Mouse (Mus musculus) midbrain, embryonic 14.5 days (tissue): ENCODE measurements around the gene Clrn1. TPM values are rescaled to one million over a fixed set of nuclear protein-coding genes. Genes with fewer than 3 reads are reported as not detected.

Experiments
- ATAC-seq: fragments of 200-750 bp; cut with Nextera tagmentation; 2 replicates; pipeline ENCODE4 v1.8.0; 2017; ENCODE audit warnings: moderate number of reproducible peaks, moderate library complexity; ENCODE audit not compliant: low FRiP score, low TSS enrichment
- DNase-seq: peaks from one replicate; pipeline ENCODE4 v3.0.0-alpha.2; 2015
- H3K27ac ChIP-seq: fragments of 300-500 bp; sonication (generic); replicated peaks from 2 replicates; pipeline ENCODE4 v1.5.1; 2014; ENCODE audit warnings: mild to moderate bottlenecking, low read depth, low read length, moderate library complexity
- H3K27me3 ChIP-seq: fragments of 300-500 bp; sonication (generic); 2 replicates; pipeline ENCODE4 v1.6.1; 2014; ENCODE audit warnings: low read length, control low read depth, mixed read lengths; ENCODE audit not compliant: control insufficient read depth, insufficient read depth
- H3K36me3 ChIP-seq: fragments of 300-500 bp; sonication (generic); 2 replicates; pipeline ENCODE4 v1.6.1; 2014; ENCODE audit warnings: low read length, control low read depth; ENCODE audit not compliant: control insufficient read depth, insufficient read depth
- H3K4me1 ChIP-seq: fragments of 300-500 bp; sonication (generic); 2 replicates; pipeline ENCODE4 v1.6.1; 2014; ENCODE audit warnings: mild to moderate bottlenecking, antibody characterized with exemption, low read length, control low read depth; ENCODE audit not compliant: control insufficient read depth, insufficient read depth
- H3K4me2 ChIP-seq: fragments of 300-500 bp; sonication (generic); 2 replicates; pipeline ENCODE4 v1.6.1; 2014; ENCODE audit warnings: mild to moderate bottlenecking, low read length, moderate library complexity
- H3K4me3 ChIP-seq: fragments of 300-500 bp; sonication (generic); replicated peaks from 2 replicates; pipeline ENCODE4 v1.5.1; 2014; ENCODE audit warnings: low read depth, low read length
- H3K9ac ChIP-seq: fragments of 300-500 bp; sonication (generic); replicated peaks from 2 replicates; pipeline ENCODE4 v1.6.1; 2014; ENCODE audit warnings: mild to moderate bottlenecking, low read length, moderate library complexity
- H3K9me3 ChIP-seq: fragments of 300-500 bp; sonication (generic); 2 replicates; pipeline ENCODE4 v1.6.1; 2016; ENCODE audit warnings: low read length, control low read depth, mixed read lengths; ENCODE audit not compliant: control insufficient read depth
- WGBS: fragments of 180-500 bp; shearing (Covaris S2); extraction: QIAGEN DNeasy Blood & Tissue Kit; methylation state at CpG from one replicate; pipeline ENCODE4 v1.1.7; 2014; 5-methylcytosine and 5-hydroxymethylcytosine counted together
- polyA plus RNA-seq: library from polyadenylated mRNA; unstranded; fragments of >200 nt; fragmentation: Nextera tagmentation; extraction: Ambion mirVana; gene quantifications from 2 replicates; pipeline ENCODE4 v1.2.1, GENCODE M21; 2014

Clrn1 gene
- polyA plus RNA-seq, 1 experiment from 2014 or later: 0.63 TPM

DNA sequence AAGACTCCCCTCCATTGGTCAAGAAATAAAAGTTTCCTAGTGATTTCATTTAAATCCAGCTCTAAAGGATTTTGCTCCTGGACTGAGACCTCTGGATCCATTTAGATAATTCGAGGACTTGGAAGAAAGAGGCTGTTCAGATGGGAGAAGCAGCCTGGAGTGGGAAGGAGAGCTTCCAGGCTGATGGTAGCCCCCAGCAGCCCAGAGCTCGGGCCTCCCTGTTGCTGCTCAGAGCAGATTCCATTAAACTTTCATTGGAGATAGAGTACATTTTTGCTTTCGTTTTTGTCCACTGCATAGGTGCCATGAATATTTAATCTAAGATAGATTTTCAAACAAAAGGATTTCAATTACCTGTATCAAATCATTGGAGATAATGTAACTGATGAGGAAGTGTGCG is 62.9 kb downstream of the Clrn1 start, which contains the start of gene Mindy4b-ps:
Mindy4b-ps (minus strand) TSS at position 101 of the 400 bp plus-strand sequence.
- Histone ChIP-seq H3K27ac (no peak within 1 kb of the TSS), H3K9ac (no peak within 1 kb of the TSS), H3K4me1 (0 out of 2 replicates have a peak, but pooled peaks cover 4% of the 10 kb centered on the region), H3K4me2 (no peak within 1 kb of the TSS), H3K36me3 (no peaks in the 10 kb centered on the region), H3K27me3 (peaks cover 25% of the 10 kb centered on the region), H3K4me3 (no peak within 1 kb of the TSS), H3K9me3 (no peaks in the 10 kb centered on the region)
- ATAC-seq: no peak
- WGBS: 61% methylated on average over 4 of the region's 4 CpGs
- no peak for DNase-seq

DNA sequence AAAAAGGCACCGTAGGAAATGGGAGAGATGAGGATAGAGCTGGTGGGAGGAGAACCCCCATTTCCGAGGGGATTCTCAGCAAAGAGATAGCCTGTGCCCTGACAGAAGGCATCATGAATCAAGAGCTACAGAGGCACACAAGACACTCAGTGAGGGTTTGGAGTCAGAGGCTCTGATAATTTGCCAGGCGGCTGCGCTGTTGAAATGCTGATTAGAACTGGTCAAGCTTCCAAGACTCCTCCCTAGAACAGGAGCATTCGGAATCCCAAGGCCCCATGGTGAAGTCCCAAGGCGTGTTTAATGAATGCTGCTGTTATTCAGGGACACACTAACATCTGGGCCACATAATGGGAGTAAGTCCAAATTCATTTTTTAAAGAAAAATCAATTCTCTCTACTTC is 67.8 kb downstream of the Clrn1 start:
- ATAC-seq: no peak

DNA sequence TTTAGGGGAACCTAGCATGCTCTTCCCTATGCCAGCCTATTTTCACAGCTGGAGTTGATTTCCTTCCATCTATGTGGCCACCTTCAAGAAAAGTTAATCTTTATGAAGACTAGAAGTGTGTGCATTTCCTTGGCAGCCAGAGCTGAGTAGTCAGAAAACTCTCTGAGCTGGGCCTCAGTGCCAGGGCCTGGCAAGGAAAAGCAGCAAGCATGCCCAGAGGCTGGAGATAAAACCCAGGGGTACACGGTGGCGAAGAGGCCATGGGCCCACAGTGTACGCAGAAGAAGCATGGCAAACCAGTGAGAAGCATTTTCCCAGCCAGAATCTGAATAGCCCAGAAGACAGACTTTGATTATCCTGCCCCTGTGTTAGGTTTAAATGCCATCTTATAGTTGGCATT is 70.9 kb downstream of the Clrn1 start:
- Histone ChIP-seq H3K4me2 (no peak overlapping the region), H3K27ac (no peak overlapping the region), H3K9ac (no peak overlapping the region), H3K4me3 (no peak overlapping the region), H3K9me3 (no peaks in the 10 kb centered on the region), H3K36me3 (no peaks in the 10 kb centered on the region), H3K4me1 (peaks cover 7% of the 10 kb centered on the region; the same call in 1 of the 2 replicates), H3K27me3 (peaks cover 12% of the 10 kb centered on the region; the same call in 1 of the 2 replicates)
- ATAC-seq (no peak), DNase-seq (no peak)
- 89% methylated on average over 3 of the region's 3 CpGs for WGBS

More for the DNA sequence above, 67.8 kb downstream of the Clrn1 start:
- no peak overlapping the region for H3K27ac ChIP-seq
- no peak overlapping the region for H3K9ac ChIP-seq
- no peak overlapping the region for H3K4me3 ChIP-seq
- no peak overlapping the region for H3K4me2 ChIP-seq
- no peaks in the 10 kb centered on the region for H3K36me3 ChIP-seq
- 19% methylated on average over 6 of the region's 6 CpGs for WGBS
- H3K9me3 ChIP-seq: no peaks in the 10 kb centered on the region
- H3K4me1 ChIP-seq: no peaks in the 10 kb centered on the region
- DNase-seq: peak; percentile 53
- peaks cover 22% of the 10 kb centered on the region for H3K27me3 ChIP-seq

DNA sequence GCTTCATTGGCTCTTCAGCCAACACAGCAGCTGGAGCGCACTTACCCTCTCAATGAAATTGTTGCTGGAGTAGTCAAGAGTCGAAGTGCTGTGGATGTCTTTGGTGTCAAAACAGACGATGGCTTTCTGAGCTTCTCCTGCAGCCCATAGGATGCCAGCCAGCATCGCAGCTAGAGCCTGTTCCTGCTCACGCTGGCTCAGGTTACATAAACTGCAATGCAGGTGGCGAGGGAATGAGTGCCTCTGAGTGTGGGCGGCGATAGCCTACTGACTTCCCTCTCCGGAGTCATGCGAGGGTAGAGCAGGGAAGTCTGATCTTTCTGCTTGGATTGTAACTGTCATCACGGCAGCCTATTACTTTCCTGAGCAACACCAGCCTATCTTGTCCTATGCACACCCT is 74.8 kb downstream of the Clrn1 start:
- H3K9ac ChIP-seq: no peak overlapping the region
- H3K27ac ChIP-seq: no peak overlapping the region
- no peaks in the 10 kb centered on the region for H3K36me3 ChIP-seq
- H3K9me3 ChIP-seq: no peaks in the 10 kb centered on the region
- 72% methylated on average over 11 of the region's 11 CpGs for WGBS
- no peak overlapping the region for H3K4me2 ChIP-seq
- H3K27me3 ChIP-seq: no peaks in the 10 kb centered on the region
- ATAC-seq (no peak), DNase-seq (no peak)
- H3K4me3 ChIP-seq: no peak overlapping the region
- peaks cover 9% of the 10 kb centered on the region; the same call in 1 of the 2 replicates for H3K4me1 ChIP-seq

DNA sequence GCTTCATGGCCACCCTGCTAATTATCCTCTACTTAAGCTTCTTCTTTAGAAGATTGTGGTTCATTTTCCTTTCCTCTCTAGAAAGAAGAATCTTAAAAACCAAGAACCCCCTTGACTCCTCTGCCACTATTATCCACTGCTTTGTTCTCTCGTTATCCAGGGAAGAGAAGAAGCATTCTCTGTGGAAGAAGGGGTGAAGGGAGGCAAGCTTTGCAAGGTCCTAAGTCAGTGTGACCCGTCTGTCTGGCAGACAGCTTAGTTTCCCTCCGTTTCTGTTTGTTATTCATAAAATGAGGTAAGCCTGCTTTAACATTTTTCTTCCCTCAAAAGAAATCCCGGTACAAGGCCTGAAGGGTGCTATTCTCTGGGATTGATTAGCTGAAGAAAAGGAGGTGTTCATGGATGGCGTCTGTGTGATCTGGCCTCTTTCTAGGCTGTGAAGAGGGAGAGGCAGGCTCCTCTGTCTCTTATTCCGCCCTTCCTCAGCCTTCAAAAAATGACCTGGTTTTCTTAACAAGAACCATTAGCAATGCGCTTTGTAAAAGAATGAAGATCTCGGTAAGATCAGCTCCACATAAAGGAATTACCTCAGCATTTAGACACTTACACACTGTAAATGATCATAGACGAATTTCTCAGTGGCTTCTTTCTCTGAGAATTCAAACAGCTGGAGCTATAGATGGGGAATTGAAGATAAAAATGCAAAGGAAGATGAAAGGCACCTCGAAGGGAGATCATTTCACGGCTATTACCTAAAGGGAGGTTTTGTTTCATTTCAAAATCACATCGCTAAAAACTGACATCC is 75.8 kb downstream of the Clrn1 start:
- no peaks in the 10 kb centered on the region for H3K9me3 ChIP-seq
- H3K4me2 ChIP-seq: no peak overlapping the region
- H3K27ac ChIP-seq: 0 out of 2 replicates have a peak overlapping the region, but pooled peaks have one; percentile 22
- peaks cover 9% of the 10 kb centered on the region; the same call in 1 of the 2 replicates for H3K4me1 ChIP-seq
- no peaks in the 10 kb centered on the region for H3K27me3 ChIP-seq
- 25% methylated on average over 12 of the region's 12 CpGs for WGBS
- ATAC-seq (no peak; the same call in 1 of the 2 replicates), DNase-seq (peak; percentile 31)
- H3K4me3 ChIP-seq: no peak overlapping the region
- H3K36me3 ChIP-seq: no peaks in the 10 kb centered on the region
- H3K9ac ChIP-seq: no peak overlapping the region

DNA sequence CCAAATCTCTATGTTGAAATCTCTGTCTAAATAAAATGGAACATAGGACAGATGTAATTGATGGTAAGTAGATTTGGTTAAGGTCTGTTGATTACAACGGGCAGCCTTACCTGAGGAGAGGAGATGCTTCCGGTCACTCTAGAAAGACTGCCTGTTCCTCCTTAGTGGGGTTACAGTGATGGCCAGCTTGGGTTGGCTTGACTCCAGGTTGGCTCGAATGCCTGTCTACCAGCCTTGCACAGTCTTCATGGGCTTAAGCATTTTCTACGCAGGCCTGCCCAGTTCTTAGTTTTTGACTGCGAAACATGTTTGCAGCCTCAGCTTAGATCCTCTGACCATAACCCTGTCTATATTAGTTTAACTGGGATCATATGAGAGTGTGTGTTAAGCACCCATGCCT is 76.5 kb downstream of the Clrn1 start:
- WGBS: 87% methylated on average over 5 of the region's 5 CpGs
- H3K27ac ChIP-seq: 0 out of 2 replicates have a peak overlapping the region, but pooled peaks have one; percentile 13
- H3K9me3 ChIP-seq: no peaks in the 10 kb centered on the region
- H3K4me2 ChIP-seq: no peak overlapping the region
- H3K36me3 ChIP-seq: no peaks in the 10 kb centered on the region
- no peak for ATAC-seq
- H3K9ac ChIP-seq: no peak overlapping the region
- DNase-seq: no peak
- H3K4me1 ChIP-seq: peaks cover 9% of the 10 kb centered on the region; the same call in 1 of the 2 replicates
- no peaks in the 10 kb centered on the region for H3K27me3 ChIP-seq
- H3K4me3 ChIP-seq: no peak overlapping the region

DNA sequence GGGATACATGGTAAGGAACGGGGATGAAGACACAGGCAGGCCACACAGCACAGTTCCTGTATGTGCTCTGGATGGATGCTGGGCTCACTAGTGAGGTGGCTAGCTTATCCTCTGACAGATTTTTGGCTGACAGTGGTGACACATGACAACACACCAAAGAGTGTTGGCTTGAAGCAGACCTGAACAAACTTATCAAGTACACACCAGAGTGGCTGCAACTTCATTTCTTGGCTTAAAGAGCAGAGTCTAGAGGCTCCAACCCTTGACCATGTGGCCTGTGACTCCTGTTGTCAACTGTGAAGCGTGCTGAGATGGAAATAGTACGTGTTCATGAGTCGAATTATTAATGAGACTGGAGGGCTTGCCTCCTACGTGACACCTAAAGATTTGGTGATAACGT is 80.4 kb downstream of the Clrn1 start:
- 90% methylated on average over 6 of the region's 6 CpGs for WGBS
- H3K4me3 ChIP-seq: no peak overlapping the region

DNA sequence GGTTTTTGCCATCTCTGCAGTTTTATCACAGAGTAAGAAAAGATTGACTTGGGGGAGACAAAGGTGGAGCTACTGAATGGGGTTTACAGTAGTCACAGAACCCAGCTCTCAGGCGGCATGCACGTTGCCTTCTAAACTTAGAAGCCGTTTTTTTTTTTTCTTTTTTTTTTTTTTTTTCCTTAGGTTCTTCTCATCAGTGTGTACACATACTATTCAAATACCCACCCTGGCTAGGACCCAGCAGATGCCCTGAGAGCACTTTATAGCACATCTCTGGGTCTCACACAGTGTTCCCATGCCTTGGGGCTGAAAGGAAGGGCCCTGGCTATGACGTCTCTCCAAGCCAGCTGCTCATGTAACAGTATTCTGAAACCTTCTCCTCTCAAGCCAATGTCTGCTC is 86.5 kb downstream of the Clrn1 start:
- H3K9ac ChIP-seq: no peak overlapping the region
- ATAC-seq: no peak
- H3K4me2 ChIP-seq: no peak overlapping the region
- H3K27ac ChIP-seq: no peak overlapping the region
- H3K4me3 ChIP-seq: no peak overlapping the region
- no peaks in the 10 kb centered on the region for H3K9me3 ChIP-seq
- H3K4me1 ChIP-seq: no peaks in the 10 kb centered on the region
- H3K27me3 ChIP-seq: no peaks in the 10 kb centered on the region
- DNase-seq: no peak
- WGBS: 76% methylated on average over 4 of the region's 4 CpGs
- no peaks in the 10 kb centered on the region for H3K36me3 ChIP-seq

More for the DNA sequence above, 80.4 kb downstream of the Clrn1 start:
- Histone ChIP-seq H3K4me1 (peaks cover 8% of the 10 kb centered on the region; the same call in 1 of the 2 replicates), H3K9me3 (no peaks in the 10 kb centered on the region), H3K36me3 (no peaks in the 10 kb centered on the region), H3K4me2 (no peak overlapping the region), H3K27ac (no peak overlapping the region), H3K27me3 (no peaks in the 10 kb centered on the region), H3K9ac (no peak overlapping the region)
- DNase-seq: no peak
- ATAC-seq: no peak

DNA sequence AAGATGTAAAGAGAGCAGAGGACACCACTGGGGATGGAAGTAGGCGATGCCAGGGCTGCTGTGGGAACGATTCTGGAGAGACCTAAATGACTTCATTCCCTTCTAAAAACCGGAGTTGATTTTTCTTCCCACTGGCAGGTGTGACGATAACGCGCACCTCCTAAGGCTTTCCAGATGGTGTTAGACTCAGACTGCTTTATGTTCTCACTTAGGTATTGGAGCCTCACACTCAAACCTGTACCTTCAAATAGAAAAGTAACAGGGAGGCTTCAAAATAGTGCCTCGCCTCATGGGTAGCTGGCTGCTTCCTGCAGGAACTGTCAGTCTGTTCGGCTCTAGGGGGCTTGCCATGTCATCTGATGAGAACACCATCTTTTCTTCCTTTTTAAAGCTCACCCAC is 86.9 kb downstream of the Clrn1 start:
- no peaks in the 10 kb centered on the region for H3K27me3 ChIP-seq
- no peak overlapping the region for H3K4me3 ChIP-seq
- ATAC-seq (no peak), DNase-seq (no peak)
- no peak overlapping the region for H3K27ac ChIP-seq
- no peak overlapping the region for H3K9ac ChIP-seq
- H3K9me3 ChIP-seq: no peaks in the 10 kb centered on the region
- H3K4me2 ChIP-seq: no peak overlapping the region
- 77% methylated on average over 8 of the region's 8 CpGs for WGBS
- no peaks in the 10 kb centered on the region for H3K4me1 ChIP-seq
- no peaks in the 10 kb centered on the region for H3K36me3 ChIP-seq
